Mouse (Mus musculus) C2C12 (cell line): ENCODE measurements at regions not wholly inside any gene's neighbourhood (a gene's known extent, or its start where the extent isn't known, plus 50 kb on each side); places are given as distances from the start of the nearest gene placed in this dataset.

Source experiments
- CTCF ChIP-seq: IDR thresholded peaks from one replicate; pipeline ENCODE4 v1.5.1; 2011; ENCODE audit not compliant: control insufficient read depth, insufficient read depth, insufficient read length
- USF1 ChIP-seq: IDR thresholded peaks from one replicate; pipeline ENCODE4 v1.6.1; 2011; ENCODE audit warnings: low read depth, mild to moderate bottlenecking, control low read depth, moderate library complexity

DNA sequence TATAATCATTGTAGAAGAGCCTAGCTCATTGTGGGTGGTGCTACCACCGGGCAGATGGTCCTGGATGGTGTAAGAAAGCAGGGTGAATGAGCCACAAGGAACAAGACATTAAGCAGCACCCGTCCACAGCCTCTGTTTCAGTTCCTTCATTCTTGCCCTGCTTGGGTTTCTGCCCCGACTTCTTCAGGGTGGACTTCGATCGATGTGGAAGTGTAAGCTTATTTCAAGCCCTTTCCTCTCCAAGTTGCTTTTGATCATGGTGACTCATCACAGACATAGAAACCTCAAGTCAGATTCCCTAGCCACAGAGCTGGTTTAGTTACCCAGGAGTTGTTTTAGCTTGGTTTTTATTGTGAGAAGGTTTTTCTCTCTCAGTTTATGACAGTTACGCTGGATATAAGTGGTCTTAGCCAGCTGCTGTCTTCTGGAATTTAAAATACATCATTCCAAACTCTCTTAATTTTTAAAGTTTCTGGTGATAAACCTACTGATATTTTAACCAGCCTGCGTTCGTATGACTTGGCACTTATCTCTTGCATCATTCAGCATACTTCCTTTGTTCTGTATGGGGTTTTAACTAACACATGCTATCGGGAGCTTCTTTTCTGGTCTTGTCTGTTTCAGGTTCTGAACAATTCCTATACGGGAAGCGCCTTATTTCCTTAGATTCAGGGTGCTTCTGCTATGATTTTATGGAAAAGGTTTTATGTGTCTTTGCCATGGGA is 255.6 kb downstream of the Gpat3 start:
- TF ChIP-seq CTCF (no peak), USF1 (no peak)
